Mouse (Mus musculus) hindbrain, embryonic 13.5 days (tissue): ENCODE results near the gene Cbx1. TPM values are rescaled to one million over a fixed set of nuclear protein-coding genes. Genes with fewer than 3 reads are reported as not detected.

Source experiments
- ATAC-seq: fragments of 200-750 bp; cut with Nextera tagmentation; 2 replicates; pipeline ENCODE4 v1.8.0; 2017; ENCODE audit warnings: moderate TSS enrichment; ENCODE audit not compliant: low FRiP score
- H3K27ac ChIP-seq: fragments of 300-500 bp; sonication (generic); 2 replicates; pipeline ENCODE4 v1.5.1; 2015; ENCODE audit warnings: inconsistent platforms, mild to moderate bottlenecking, moderate library complexity
- H3K27me3 ChIP-seq: fragments of 300-500 bp; sonication (generic); 2 replicates; pipeline ENCODE4 v1.6.1; 2015; ENCODE audit warnings: mild to moderate bottlenecking, inconsistent platforms
- H3K36me3 ChIP-seq: fragments of 300-500 bp; sonication (generic); 2 replicates; pipeline ENCODE4 v1.6.1; 2015; ENCODE audit warnings: mild to moderate bottlenecking, inconsistent platforms
- H3K4me1 ChIP-seq: fragments of 300-500 bp; sonication (generic); replicated peaks from 2 replicates; pipeline ENCODE4 v1.6.1; 2015; ENCODE audit warnings: inconsistent platforms
- H3K4me2 ChIP-seq: fragments of 300-500 bp; sonication (generic); 2 replicates; pipeline ENCODE4 v1.6.1; 2015; ENCODE audit warnings: inconsistent platforms, mild to moderate bottlenecking, moderate library complexity
- H3K4me3 ChIP-seq: fragments of 300-500 bp; sonication (generic); 2 replicates; pipeline ENCODE4 v1.5.1; 2015; ENCODE audit warnings: mild to moderate bottlenecking, inconsistent platforms
- H3K9ac ChIP-seq: fragments of 300-500 bp; sonication (generic); 2 replicates; pipeline ENCODE4 v1.6.1; 2015; ENCODE audit warnings: mild to moderate bottlenecking, inconsistent platforms
- H3K9me3 ChIP-seq: fragments of 300-500 bp; sonication (generic); 2 replicates; pipeline ENCODE4 v1.6.1; 2016; ENCODE audit warnings: inconsistent platforms
- WGBS: fragments of 180-500 bp; shearing (Covaris S2); methylation state at CpG from one replicate; pipeline ENCODE4 v1.1.7; 2015; 5-methylcytosine and 5-hydroxymethylcytosine counted together
- polyA plus RNA-seq: library from polyadenylated mRNA; unstranded; fragments of >200 nt; fragmentation: Nextera tagmentation; extraction: Ambion mirVana; gene quantifications from 2 replicates; pipeline ENCODE4 v1.2.1, GENCODE M21; 2015

The Cbx1 gene
- polyA plus RNA-seq, 1 experiment from 2014 or later: 108 TPM

DNA sequence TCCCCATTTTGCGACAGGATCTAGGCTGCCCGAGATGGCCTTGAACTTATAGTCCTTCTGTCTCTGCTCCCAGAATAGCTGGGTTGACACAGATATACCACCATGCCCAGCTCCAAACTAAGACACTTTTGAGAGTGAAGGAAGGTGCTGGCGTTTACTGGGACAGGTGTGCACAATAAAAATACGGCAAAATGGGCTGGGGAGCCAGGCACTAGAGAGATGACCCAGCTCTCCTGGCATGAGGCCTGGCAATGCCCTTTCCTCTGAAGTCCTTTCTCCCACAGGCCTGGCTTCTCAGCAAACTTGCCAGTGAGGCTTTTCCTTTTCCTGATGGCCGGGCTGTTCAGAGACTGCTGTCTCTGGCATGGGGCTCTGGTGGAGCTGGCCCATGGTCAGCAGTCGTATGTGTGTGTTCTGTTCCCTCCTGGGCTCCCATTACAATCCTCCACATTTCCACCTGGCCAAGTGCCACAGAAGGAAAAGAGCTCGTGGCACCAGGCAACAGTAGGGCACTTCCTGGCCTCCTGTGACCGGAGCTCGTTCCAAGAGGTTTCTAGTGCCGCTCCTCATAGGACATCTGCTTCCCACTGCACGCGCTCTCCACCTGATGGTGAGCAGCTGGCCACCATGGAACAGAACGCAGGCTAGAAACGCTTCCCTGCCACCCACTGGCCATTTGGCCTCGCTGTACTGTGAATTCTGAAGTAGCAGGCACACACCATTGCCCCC lies 26.0 kb upstream of the Cbx1 start:
- H3K9me3 ChIP-seq: no peaks in the 10 kb centered on the region
- H3K4me3 ChIP-seq: no peak overlapping the region
- 62% methylated on average over 15 of the region's 15 CpGs for WGBS
- H3K27me3 ChIP-seq: no peaks in the 10 kb centered on the region
- no peak for ATAC-seq
- no peak overlapping the region for H3K9ac ChIP-seq
- H3K4me1 ChIP-seq: peaks cover 57% of the 10 kb centered on the region
- H3K27ac ChIP-seq: peak overlapping the region; percentile 72
- no peak overlapping the region for H3K4me2 ChIP-seq
- peaks cover 8% of the 10 kb centered on the region for H3K36me3 ChIP-seq

DNA sequence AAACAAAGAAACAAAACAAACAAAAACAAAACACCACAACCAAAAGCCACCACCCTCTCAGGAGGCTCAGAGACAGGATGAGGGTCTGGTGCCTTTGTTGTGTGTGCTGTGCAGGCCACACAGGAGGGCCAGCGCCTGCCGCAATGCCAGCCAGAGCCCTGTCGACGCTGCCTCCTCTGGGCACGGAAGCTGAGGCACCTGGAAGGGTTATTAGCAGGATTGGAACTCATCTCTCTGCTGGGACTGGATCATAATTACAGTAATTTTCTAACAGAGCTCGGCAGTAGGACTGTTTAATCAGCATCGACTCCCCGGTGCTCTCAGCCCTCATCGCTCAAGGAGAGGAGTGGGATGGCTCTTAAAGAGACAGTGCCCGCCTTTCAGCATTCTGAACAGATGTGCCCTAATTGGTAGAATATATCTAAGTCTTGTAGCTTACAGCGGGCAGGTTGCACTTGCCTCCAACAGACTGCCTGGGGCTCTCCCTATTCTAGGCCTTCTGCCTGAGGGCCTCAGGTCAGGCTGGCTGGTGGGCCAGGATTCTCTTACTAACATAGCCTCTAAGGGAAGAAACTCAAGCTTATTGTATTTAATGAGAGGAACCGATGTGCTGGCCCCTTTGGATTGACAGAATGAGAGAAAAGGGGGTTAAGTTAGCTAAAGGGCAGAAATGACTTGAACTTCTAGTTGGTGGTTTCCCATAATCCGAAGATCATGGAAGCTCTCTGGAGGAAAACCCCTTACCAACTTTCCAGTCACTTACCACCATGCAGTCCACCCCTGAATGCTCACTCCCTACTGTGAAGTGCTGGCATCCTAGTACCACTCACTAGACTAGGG lies 24.2 kb upstream of the Cbx1 start:
- H3K36me3 ChIP-seq: peaks cover 26% of the 10 kb centered on the region
- H3K4me2 ChIP-seq: peak overlapping the region; percentile 33
- no peaks in the 10 kb centered on the region for H3K9me3 ChIP-seq
- ATAC-seq: peak; percentile 57; the same call in 1 of the 2 replicates
- H3K27me3 ChIP-seq: no peaks in the 10 kb centered on the region
- WGBS: 19% methylated on average over 13 of the region's 13 CpGs
- H3K9ac ChIP-seq: peak overlapping the region; percentile 57; the same call in 1 of the 2 replicates
- peak overlapping the region; percentile 91 for H3K27ac ChIP-seq
- no peak overlapping the region for H3K4me3 ChIP-seq
- peaks cover 72% of the 10 kb centered on the region for H3K4me1 ChIP-seq

DNA sequence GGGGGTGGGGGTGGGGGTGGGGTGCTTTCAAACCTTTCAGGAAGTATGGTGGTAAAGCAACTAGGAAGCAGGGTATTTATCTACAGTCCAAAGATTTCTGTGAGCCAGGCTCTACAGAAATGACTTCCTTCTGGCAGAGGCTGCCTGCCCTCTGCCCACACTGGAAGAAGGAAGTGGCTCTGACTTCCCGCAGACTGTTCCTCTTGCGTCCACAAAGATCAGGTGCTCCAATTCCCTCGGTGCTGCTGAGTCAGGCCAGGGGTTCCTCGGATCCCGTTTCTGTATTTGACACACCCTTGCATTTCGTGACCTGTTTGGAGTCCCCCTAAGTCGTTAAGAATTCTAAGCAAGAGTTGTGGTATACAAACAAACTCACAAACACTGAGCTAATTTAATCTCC lies 23.3 kb upstream of the Cbx1 start:
- 84% methylated on average over 7 of the region's 7 CpGs for WGBS
- H3K9ac ChIP-seq: no peak overlapping the region; the same call in 1 of the 2 replicates
- H3K36me3 ChIP-seq: peaks cover 35% of the 10 kb centered on the region
- H3K4me1 ChIP-seq: peaks cover 72% of the 10 kb centered on the region
- no peaks in the 10 kb centered on the region for H3K27me3 ChIP-seq
- no peak overlapping the region for H3K4me2 ChIP-seq
- H3K27ac ChIP-seq: peak overlapping the region; percentile 91
- no peak overlapping the region for H3K4me3 ChIP-seq
- no peaks in the 10 kb centered on the region for H3K9me3 ChIP-seq
- ATAC-seq: no peak

DNA sequence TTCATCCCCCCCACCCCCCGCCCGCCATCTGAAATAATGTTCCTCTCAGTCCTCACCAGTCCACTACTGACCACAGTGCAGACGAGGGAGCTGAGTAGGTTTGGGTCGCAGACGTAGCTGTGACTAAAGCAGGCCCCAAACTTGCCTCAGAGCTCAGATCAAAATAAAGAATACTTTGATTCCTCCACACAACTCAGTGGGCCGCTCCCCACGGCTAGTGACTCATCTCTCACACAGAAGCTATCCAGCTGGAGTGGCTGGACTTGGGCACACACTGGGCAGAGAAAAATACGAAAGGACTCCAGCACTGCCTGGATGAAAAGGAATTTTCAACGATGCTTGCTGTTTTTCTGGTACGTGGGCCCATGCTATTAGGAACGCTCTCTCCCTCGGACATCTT lies 22.4 kb upstream of the Cbx1 start:
- peaks cover 72% of the 10 kb centered on the region for H3K4me1 ChIP-seq
- 61% methylated on average over 12 of the region's 12 CpGs for WGBS
- H3K27me3 ChIP-seq: no peaks in the 10 kb centered on the region
- H3K27ac ChIP-seq: peak overlapping the region; percentile 91
- no peaks in the 10 kb centered on the region for H3K9me3 ChIP-seq
- 0 out of 2 replicates have a peak overlapping the region, but pooled peaks have one; percentile 30 for H3K9ac ChIP-seq
- no peak for ATAC-seq
- no peak overlapping the region for H3K4me2 ChIP-seq
- H3K36me3 ChIP-seq: peaks cover 45% of the 10 kb centered on the region
- no peak overlapping the region for H3K4me3 ChIP-seq

DNA sequence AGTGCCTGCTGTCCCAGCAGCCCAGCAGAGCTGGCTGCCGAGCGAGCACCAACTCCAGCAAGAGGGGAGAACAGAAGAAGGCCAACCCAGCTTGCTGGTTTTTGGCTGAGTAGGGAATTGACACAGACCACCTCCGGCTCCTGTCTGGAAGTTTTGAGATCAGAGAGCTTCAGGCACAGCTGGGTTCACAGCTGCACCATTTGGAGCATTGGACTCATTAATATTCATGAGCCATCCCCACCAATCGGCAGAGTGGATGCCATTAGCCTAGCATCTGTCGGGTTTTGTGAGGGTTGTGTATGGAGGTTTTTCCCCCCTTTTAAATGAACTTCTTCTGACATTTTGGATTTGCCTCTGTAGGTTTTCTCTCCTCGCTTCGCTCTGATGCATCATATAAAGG lies 21.8 kb upstream of the Cbx1 start:
- Histone ChIP-seq H3K27me3 (no peaks in the 10 kb centered on the region), H3K4me2 (peak overlapping the region; percentile 19; the same call in 1 of the 2 replicates), H3K36me3 (peaks cover 50% of the 10 kb centered on the region), H3K9ac (0 out of 2 replicates have a peak overlapping the region, but pooled peaks have one; percentile 30), H3K4me1 (peaks cover 70% of the 10 kb centered on the region), H3K9me3 (no peaks in the 10 kb centered on the region), H3K4me3 (no peak overlapping the region), H3K27ac (peak overlapping the region; percentile 91)
- 7% methylated on average over 7 of the region's 7 CpGs for WGBS
- ATAC-seq: peak; percentile 49; the same call in 1 of the 2 replicates

DNA sequence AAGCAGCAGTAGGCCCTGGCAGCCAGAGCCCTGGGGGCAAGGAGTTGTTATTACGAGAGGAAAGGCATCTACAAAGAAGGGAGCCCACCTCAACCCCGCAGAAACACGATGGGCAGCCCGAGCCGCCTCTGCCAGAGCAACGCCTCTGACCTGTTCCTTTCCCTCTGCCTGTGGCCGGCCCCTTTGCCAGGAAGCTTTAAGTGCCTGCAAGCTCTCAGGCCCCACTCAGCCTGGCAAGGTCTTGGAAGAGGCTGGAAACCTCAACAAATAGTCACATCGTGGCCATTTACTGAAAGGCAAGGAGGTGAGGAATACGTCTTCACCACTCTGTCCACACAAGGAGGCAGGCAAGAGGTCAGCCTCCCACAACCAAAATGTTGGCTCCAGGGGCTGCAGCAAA lies 20.7 kb upstream of the Cbx1 start:
- Histone ChIP-seq H3K36me3 (peaks cover 61% of the 10 kb centered on the region), H3K27ac (peak overlapping the region; percentile 91), H3K9me3 (no peaks in the 10 kb centered on the region), H3K27me3 (no peaks in the 10 kb centered on the region), H3K4me2 (peak overlapping the region; percentile 19; the same call in 1 of the 2 replicates), H3K4me3 (no peak overlapping the region), H3K4me1 (peaks cover 62% of the 10 kb centered on the region), H3K9ac (peak overlapping the region; percentile 60)
- 66% methylated on average over 9 of the region's 9 CpGs for WGBS
- ATAC-seq: no peak

DNA sequence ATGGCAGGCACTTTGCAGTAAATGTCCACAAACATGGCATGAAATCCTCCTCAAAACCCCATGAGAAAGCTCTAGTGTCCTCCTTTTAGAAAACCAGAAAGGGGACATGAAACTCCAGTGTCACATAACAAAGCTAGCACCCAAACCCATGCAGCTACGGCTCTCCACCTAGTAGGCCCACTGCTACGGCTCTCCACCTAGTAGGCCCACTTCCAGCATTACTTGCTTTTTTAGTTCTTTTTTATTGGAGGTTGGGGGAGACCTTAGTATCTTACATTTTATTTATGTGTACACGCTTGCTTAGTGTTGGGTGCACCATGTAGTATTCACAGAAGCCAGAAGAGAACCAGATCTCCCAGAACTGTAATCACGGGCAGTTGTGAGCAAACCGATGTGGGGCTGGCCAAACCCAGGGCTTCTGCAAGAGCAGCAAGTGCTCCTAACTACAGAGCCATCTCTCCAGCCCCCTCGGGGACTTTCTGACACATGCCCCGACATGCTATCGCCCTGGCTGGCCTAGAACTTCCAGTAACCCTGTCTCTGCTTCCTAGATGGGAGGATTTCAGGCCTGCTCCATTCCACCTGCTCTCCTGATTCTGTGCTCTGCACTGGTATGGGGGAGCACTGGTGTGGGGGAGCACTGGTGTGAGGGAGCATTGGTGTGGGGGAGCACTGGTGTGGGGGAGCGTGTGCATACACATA lies 17.5 kb upstream of the Cbx1 start:
- Histone ChIP-seq H3K4me3 (no peak overlapping the region), H3K9ac (no peak overlapping the region), H3K4me1 (peaks cover 61% of the 10 kb centered on the region), H3K27me3 (no peaks in the 10 kb centered on the region), H3K4me2 (no peak overlapping the region), H3K27ac (no peak overlapping the region), H3K9me3 (no peaks in the 10 kb centered on the region), H3K36me3 (peaks cover 60% of the 10 kb centered on the region)
- 96% methylated on average over 9 of the region's 9 CpGs for WGBS
- ATAC-seq: no peak

DNA sequence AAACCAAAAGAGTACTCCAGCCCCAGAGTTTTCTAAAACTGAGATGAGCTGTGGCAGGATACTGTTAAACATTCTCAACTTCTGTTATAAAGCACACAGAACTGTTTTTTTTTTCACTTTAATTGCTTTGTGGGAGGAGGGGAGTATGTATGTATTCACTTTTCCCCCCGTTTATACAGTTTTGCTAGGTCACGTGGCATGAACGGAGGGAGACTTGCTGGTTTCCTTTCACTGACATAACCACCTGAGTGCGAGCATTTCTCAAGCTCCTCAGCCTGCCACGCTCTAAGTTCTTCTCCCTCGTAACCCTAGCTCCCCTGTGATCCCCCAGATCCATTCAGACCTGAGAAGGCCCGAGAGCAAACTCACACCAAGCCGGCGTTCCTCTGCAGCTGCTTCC lies 16.5 kb upstream of the Cbx1 start:
- Histone ChIP-seq H3K9me3 (no peaks in the 10 kb centered on the region), H3K4me3 (no peak overlapping the region), H3K27ac (no peak overlapping the region), H3K36me3 (peaks cover 60% of the 10 kb centered on the region), H3K4me2 (no peak overlapping the region), H3K4me1 (peaks cover 57% of the 10 kb centered on the region), H3K27me3 (no peaks in the 10 kb centered on the region), H3K9ac (no peak overlapping the region)
- 90% methylated on average over 9 of the region's 9 CpGs for WGBS
- no peak for ATAC-seq

DNA sequence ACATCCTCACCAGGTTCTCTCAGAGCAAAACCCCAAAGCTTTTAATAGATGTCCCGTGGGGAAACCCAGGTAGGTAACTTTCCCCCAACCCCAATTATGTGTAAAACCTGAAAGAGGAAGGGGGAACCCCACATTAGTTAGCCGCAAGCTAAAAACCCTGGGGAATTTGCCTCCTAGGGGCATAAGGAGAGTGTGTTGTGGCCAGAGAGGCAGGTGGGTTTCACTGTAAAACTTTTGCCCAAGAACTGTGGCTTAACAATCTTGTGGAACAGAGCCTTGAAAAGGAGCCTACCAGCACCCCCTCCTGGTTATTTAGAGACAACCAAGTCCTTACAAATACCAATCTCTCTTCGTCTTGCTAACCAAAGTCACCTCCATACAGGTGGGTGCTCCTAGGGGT lies 14.4 kb upstream of the Cbx1 start:
- peak overlapping the region; percentile 71 for H3K4me3 ChIP-seq
- H3K36me3 ChIP-seq: peaks cover 41% of the 10 kb centered on the region
- peak overlapping the region; percentile 87 for H3K27ac ChIP-seq
- 79% methylated on average over 3 of the region's 3 CpGs for WGBS
- peak overlapping the region; percentile 80 for H3K4me2 ChIP-seq
- H3K9me3 ChIP-seq: no peaks in the 10 kb centered on the region
- peak overlapping the region; percentile 82; the same call in 1 of the 2 replicates for H3K9ac ChIP-seq
- peaks cover 37% of the 10 kb centered on the region for H3K4me1 ChIP-seq
- no peaks in the 10 kb centered on the region for H3K27me3 ChIP-seq
- no peak for ATAC-seq

DNA sequence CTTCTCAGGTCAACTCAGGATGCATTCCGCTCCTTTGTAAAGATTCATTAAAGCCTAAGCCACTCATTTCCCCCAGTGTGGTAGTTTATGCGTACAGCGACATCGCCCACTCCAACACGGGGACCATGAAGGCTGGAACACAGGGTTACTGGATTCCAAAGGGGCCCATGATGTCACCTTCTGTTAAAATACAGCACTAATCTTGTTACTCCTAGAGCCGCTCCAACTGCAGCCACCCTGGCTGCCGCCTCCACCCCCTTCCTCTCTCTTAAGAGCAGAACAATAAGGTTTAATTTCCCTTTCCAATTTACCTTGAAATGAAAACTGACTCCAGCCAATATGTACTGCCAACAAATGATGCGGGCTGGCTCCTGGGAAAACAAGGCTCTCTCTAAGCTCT lies 13.9 kb upstream of the Cbx1 start:
- Histone ChIP-seq H3K36me3 (peaks cover 36% of the 10 kb centered on the region), H3K27ac (peak overlapping the region; percentile 87), H3K4me3 (peak overlapping the region; percentile 71), H3K4me2 (peak overlapping the region; percentile 80), H3K4me1 (peaks cover 37% of the 10 kb centered on the region), H3K9me3 (no peaks in the 10 kb centered on the region), H3K27me3 (no peaks in the 10 kb centered on the region), H3K9ac (peak overlapping the region; percentile 82)
- 74% methylated on average over 8 of the region's 8 CpGs for WGBS
- ATAC-seq: no peak

DNA sequence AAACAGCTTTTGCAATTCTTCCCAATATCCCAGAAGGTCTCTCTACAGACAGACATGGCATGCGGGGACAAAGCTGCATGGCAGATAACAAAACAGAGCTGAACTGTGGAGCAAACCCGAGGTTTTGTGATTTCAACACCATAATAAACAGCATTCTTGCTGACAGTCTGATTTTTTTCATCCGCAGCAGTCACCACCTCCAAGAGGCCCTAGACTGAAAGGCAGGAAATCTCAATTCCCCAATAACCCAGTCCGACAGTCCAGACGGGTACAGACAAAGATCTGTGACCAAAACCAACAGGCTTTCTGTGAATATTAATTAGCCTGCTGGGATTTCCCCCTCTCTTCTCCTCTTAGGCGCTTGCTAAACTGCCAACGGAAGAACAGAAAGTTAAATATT lies 13.3 kb upstream of the Cbx1 start:
- Histone ChIP-seq H3K9ac (peak overlapping the region; percentile 82), H3K4me2 (peak overlapping the region; percentile 80), H3K9me3 (no peaks in the 10 kb centered on the region), H3K27ac (peak overlapping the region; percentile 87), H3K27me3 (no peaks in the 10 kb centered on the region), H3K36me3 (peaks cover 30% of the 10 kb centered on the region), H3K4me3 (peak overlapping the region; percentile 71), H3K4me1 (peaks cover 37% of the 10 kb centered on the region)
- WGBS: 63% methylated on average over 7 of the region's 7 CpGs
- ATAC-seq: no peak

DNA sequence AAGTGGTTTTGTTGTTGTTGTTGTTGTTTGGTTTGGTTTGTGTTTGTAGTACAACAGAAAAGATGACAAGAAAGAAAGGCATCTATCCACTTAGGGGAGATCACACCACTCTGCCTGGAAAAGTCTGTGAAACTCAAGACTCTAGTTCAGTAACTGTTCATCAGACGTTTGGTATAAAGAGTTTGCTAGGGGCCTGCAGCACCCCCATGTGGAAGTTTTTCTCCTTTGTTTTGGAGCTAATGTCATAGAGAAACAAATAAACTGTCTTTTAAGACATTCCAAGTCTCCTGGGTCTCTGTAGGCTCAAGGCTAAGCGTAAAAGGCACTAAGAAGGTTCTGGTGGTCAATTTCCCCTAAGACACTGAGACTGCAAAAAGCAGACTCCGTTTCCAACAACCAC lies 12.9 kb upstream of the Cbx1 start:
- H3K27me3 ChIP-seq: no peaks in the 10 kb centered on the region
- peak overlapping the region; percentile 80 for H3K4me2 ChIP-seq
- peak overlapping the region; percentile 82 for H3K9ac ChIP-seq
- ATAC-seq: no peak
- H3K36me3 ChIP-seq: peaks cover 26% of the 10 kb centered on the region
- WGBS: 45% methylated on average over 3 of the region's 3 CpGs
- H3K4me1 ChIP-seq: peaks cover 37% of the 10 kb centered on the region
- H3K9me3 ChIP-seq: no peaks in the 10 kb centered on the region
- H3K4me3 ChIP-seq: peak overlapping the region; percentile 71
- H3K27ac ChIP-seq: peak overlapping the region; percentile 87
